Mouse (Mus musculus) forebrain, embryonic 10.5 days (tissue): Measurements from ENCODE around the gene Reg3b. TPM values are rescaled to one million over a fixed set of nuclear protein-coding genes. Genes with fewer than 3 reads are reported as not detected.

Experiments
- polyA plus RNA-seq: library from polyadenylated mRNA; unstranded; fragments of >200 nt; fragmentation: Nextera tagmentation; extraction: Ambion mirVana; gene quantifications from 2 replicates; pipeline ENCODE4 v1.2.1, GENCODE M21; 2016

The Reg3b gene
- polyA plus RNA-seq, 1 experiment from 2014 or later, result not detected

Other genes starting within 250 kb of the Reg3b start
- gene Reg3d, start 8.2 kb downstream of the Reg3b start, polyA plus RNA-seq, result not detected in 2 replicates
- gene Reg3a, start 10.1 kb downstream of the Reg3b start, polyA plus RNA-seq, result not detected in 2 replicates
- not detected in 2 replicates for gene Reg2, start 25.0 kb downstream of the Reg3b start, polyA plus RNA-seq
- gene Reg1, start 52.1 kb downstream of the Reg3b start, polyA plus RNA-seq, result not detected in 2 replicates
- gene Reg3g, start 98.2 kb downstream of the Reg3b start, polyA plus RNA-seq, result not detected in 2 replicates